Mouse (Mus musculus) liver, adult 2 months (tissue): ENCODE measurements around the gene Gm9999. TPM values are rescaled to one million over a fixed set of nuclear protein-coding genes. Genes with fewer than 3 reads are reported as not detected.
A peak's percentile ranks its signal among the peaks of the same experiment; 100 is the strongest.

Experiments used
- DNase-seq: peaks from one replicate; pipeline ENCODE4 v3.0.0-alpha.2; 2011; ENCODE audit warnings: low read depth, low spot score; ENCODE audit errors: extremely low read depth
- H3K27ac ChIP-seq: fragments of 200-500 bp; replicated peaks from 2 replicates; pipeline ENCODE4 v1.5.1; 2012; ENCODE audit warnings: low read depth, mild to moderate bottlenecking, control low read depth, inconsistent platforms, low read length; ENCODE audit not compliant: insufficient read depth
- H3K27me3 ChIP-seq: fragments of 200-500 bp; 2 replicates; pipeline ENCODE4 v1.6.1; 2012; ENCODE audit warnings: mild to moderate bottlenecking, moderate library complexity, low read length, inconsistent platforms; ENCODE audit not compliant: control insufficient read depth, insufficient read depth
- H3K36me3 ChIP-seq: fragments of 200-500 bp; 2 replicates; pipeline ENCODE4 v1.6.1; 2012; ENCODE audit warnings: low read length, inconsistent platforms; ENCODE audit not compliant: control insufficient read depth, insufficient read depth
- H3K4me1 ChIP-seq: fragments of 200-500 bp; 2 replicates; pipeline ENCODE4 v1.6.1; 2011; ENCODE audit warnings: low read length; ENCODE audit not compliant: control insufficient read depth, insufficient read depth
- H3K4me3 ChIP-seq: fragments of 200-500 bp; 2 replicates; pipeline ENCODE4 v1.5.1; 2011; ENCODE audit warnings: low read depth, mild to moderate bottlenecking, control low read depth, low read length, moderate library complexity; ENCODE audit not compliant: insufficient read depth
- H3K79me2 ChIP-seq: fragments of 200-500 bp; 2 replicates; pipeline ENCODE4 v1.6.1; 2012; ENCODE audit warnings: inconsistent platforms, mild to moderate bottlenecking, low read length, moderate library complexity; ENCODE audit not compliant: control insufficient read depth, insufficient read depth
- H3K9ac ChIP-seq: fragments of 200-500 bp; 2 replicates; pipeline ENCODE4 v1.6.1; 2012; ENCODE audit warnings: low read depth, mild to moderate bottlenecking, control low read depth, inconsistent platforms, low read length
- CTCF ChIP-seq: fragments of 200-500 bp; IDR thresholded peaks from 2 replicates; pipeline ENCODE4 v1.5.1; 2011; ENCODE audit warnings: low read depth, low read length, control low read depth
- POLR2A ChIP-seq: fragments of 200-500 bp; IDR thresholded peaks from 2 replicates; pipeline ENCODE4 v1.6.1; 2011; ENCODE audit warnings: low read length, control low read depth; ENCODE audit not compliant: insufficient read depth; ENCODE audit errors: extremely low read depth
- WGBS: fragments of 180-500 bp; shearing (Covaris S2); methylation state at CpG from one replicate; pipeline ENCODE4 v1.1.7; 2018; 5-methylcytosine and 5-hydroxymethylcytosine counted together
- polyA plus RNA-seq: library from polyadenylated mRNA; depleted of rRNA; stranded (reverse); fragments of >200 nt; gene quantifications from 2 replicates; pipeline ENCODE4 v1.2.3, GENCODE M21; 2012
- total RNA-seq: library from RNA; depleted of rRNA; stranded (reverse); fragments of >200 nt; gene quantifications from 2 replicates; pipeline ENCODE4 v1.2.3, GENCODE M21; 2014

Gene Gm9999
- total and polyA plus RNA-seq, 2 experiments = not detected

- DNase-seq = no peak
- no peak overlapping the region for H3K27ac ChIP-seq
- H3K9ac ChIP-seq = no peak overlapping the region
- H3K4me1 ChIP-seq = peaks cover 6% of the 10 kb centered on the region; the same call in 1 of the 2 replicates
- H3K4me3 ChIP-seq = no peak overlapping the region
- H3K79me2 ChIP-seq = no peaks in the 10 kb centered on the region
- 82% methylated on average over 7 of the region's 7 CpGs for WGBS
- TF ChIP-seq POLR2A = no peak
- TF ChIP-seq CTCF = no peak
- H3K27me3 ChIP-seq = no peaks in the 10 kb centered on the region
- H3K36me3 ChIP-seq = no peaks in the 10 kb centered on the region
These were observed 33.8 kb downstream of the Gm9999 start for GRCm38 (mm10) chr7:47017146-47017545.

GRCm38 (mm10) chr7:47019641-47020040, 36.3 kb downstream of the Gm9999 start:
- Histone ChIP-seq H3K27me3 (no peaks in the 10 kb centered on the region), H3K9ac (no peak overlapping the region), H3K27ac (no peak overlapping the region), H3K4me3 (no peak overlapping the region), H3K79me2 (no peaks in the 10 kb centered on the region), H3K4me1 (0 out of 2 replicates have a peak, but pooled peaks cover 3% of the 10 kb centered on the region), H3K36me3 (no peaks in the 10 kb centered on the region)
- no peak for TF ChIP-seq CTCF
- no peak for TF ChIP-seq POLR2A
- DNase-seq = no peak
- WGBS = 77% methylated on average over 5 of the region's 5 CpGs

DNA sequence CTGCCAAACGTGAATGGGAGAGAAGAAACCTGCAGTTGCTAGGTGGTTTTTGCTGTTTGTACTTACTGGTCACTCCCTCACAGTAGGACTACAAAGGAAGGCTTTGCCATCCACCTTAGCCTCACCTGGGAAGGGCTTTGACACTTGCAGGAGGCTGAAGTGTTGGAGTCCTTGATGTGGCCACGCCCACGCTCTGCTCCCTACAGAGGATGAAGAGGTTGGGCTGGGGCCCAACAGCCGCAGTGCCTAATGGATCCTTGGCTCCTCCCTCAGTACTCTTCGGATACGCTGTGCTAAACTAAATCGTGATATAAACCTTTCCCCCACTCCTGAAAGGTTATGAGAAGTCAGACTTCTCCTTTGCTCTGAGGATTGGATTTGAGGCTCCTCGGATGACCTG, 37.6 kb downstream of the Gm9999 start:
- Histone ChIP-seq H3K4me1 (no peaks in the 10 kb centered on the region), H3K27ac (no peak overlapping the region), H3K4me3 (no peak overlapping the region), H3K9ac (no peak overlapping the region), H3K27me3 (no peaks in the 10 kb centered on the region), H3K79me2 (no peaks in the 10 kb centered on the region), H3K36me3 (no peaks in the 10 kb centered on the region)
- 37% methylated on average over 8 of the region's 8 CpGs for WGBS
- no peak for DNase-seq
- no peak for TF ChIP-seq CTCF
- no peak for TF ChIP-seq POLR2A

- no peak for TF ChIP-seq POLR2A
- TF ChIP-seq CTCF = no peak
- Histone ChIP-seq H3K4me3 (no peak overlapping the region), H3K4me1 (no peaks in the 10 kb centered on the region), H3K27me3 (no peaks in the 10 kb centered on the region), H3K36me3 (no peaks in the 10 kb centered on the region), H3K9ac (no peak overlapping the region), H3K79me2 (no peaks in the 10 kb centered on the region), H3K27ac (no peak overlapping the region)
- 73% methylated on average over 8 of the region's 8 CpGs for WGBS
- DNase-seq = no peak
These were observed 39.1 kb downstream of the Gm9999 start for GRCm38 (mm10) chr7:47022482-47022881.

GRCm38 (mm10) chr7:47023530-47023929, 40.1 kb downstream of the Gm9999 start:
- Histone ChIP-seq H3K27ac (no peak overlapping the region), H3K9ac (no peak overlapping the region), H3K79me2 (no peaks in the 10 kb centered on the region), H3K4me3 (no peak overlapping the region), H3K27me3 (no peaks in the 10 kb centered on the region), H3K36me3 (no peaks in the 10 kb centered on the region), H3K4me1 (no peaks in the 10 kb centered on the region)
- TF ChIP-seq POLR2A (no peak), CTCF (peak; percentile 89)
- peak; percentile 44 for DNase-seq
- WGBS = 7% methylated on average over 6 of the region's 6 CpGs

DNA sequence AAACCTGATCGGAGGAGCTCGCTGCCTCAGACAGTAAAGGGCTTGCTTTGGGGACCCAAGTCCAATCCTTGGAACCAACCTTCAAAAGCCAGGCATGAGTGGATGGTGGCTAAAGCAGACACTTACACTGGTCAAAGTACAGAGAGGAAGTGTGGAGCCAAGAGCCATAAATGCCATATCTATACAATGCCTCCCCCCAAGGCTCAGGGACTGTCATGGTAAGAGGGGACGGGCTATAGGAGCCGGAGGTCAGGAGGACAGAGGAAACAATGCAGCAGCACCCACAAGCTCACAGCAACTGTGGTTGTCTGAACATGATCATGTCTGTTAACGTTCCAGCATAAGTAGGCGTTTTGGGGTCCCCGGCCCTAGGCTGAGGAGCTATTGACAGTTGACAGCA, 41.1 kb downstream of the Gm9999 start:
- WGBS = 91% methylated on average over 7 of the region's 7 CpGs
- no peaks in the 10 kb centered on the region for H3K4me1 ChIP-seq
- no peak for TF ChIP-seq CTCF
- no peak for TF ChIP-seq POLR2A
- H3K27me3 ChIP-seq = no peaks in the 10 kb centered on the region
- H3K27ac ChIP-seq = no peak overlapping the region
- no peak overlapping the region for H3K9ac ChIP-seq
- DNase-seq = no peak
- H3K79me2 ChIP-seq = no peaks in the 10 kb centered on the region
- no peaks in the 10 kb centered on the region for H3K36me3 ChIP-seq
- no peak overlapping the region for H3K4me3 ChIP-seq
